Mouse (Mus musculus): ENCODE results near the gene Nipal1. TPM values are rescaled to one million over a fixed set of nuclear protein-coding genes. Genes with fewer than 3 reads are reported as not detected.

The Nipal1 gene
- polyA plus RNA-seq, 1 experiment = not detected

DNA sequence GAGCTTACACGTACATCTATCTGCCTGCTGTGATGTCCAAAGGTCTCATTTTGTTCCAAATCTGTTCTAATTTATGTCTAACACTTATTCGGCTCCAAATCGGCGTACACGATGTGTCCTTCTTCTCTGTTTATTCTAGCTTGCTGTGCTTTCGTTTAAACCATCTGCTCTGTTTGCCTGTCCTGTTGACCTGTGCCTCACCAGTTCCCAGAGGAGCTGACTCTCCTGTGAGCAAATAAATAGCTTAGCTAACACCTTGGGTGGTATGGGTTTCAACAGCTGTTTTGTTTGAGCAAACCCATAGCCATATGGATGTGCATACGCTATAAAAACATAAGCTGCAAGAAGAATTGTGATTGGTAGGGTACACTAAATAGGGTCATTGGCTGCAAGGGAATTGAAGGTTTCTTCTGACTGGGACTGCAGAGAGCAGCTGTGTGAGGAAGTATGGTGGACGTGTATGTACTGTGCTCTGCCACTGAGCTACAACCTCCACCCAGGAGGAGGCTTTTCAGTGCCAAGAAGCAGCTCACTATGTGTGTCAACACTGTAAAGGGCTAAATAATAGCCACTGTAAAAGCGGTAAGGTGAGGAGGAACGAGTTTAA is 5.6 kb downstream of the Nipal1 start:
- TF ChIP-seq GATA1 (IDR thresholded peaks at IDR 0.05; ENCODE audit: low read length) = no peak

GRCm38 (mm10) chr5:72656270-72656791 is 8.7 kb downstream of the Nipal1 start:
- no peak for TF ChIP-seq GATA1 (IDR thresholded peaks at IDR 0.05; ENCODE audit: low read length)

- no peak for TF ChIP-seq GATA1 (IDR thresholded peaks at IDR 0.05; ENCODE audit: low read length)
Observed at GRCm38 (mm10) chr5:72658375-72658774, 10.8 kb downstream of the Nipal1 start.

DNA sequence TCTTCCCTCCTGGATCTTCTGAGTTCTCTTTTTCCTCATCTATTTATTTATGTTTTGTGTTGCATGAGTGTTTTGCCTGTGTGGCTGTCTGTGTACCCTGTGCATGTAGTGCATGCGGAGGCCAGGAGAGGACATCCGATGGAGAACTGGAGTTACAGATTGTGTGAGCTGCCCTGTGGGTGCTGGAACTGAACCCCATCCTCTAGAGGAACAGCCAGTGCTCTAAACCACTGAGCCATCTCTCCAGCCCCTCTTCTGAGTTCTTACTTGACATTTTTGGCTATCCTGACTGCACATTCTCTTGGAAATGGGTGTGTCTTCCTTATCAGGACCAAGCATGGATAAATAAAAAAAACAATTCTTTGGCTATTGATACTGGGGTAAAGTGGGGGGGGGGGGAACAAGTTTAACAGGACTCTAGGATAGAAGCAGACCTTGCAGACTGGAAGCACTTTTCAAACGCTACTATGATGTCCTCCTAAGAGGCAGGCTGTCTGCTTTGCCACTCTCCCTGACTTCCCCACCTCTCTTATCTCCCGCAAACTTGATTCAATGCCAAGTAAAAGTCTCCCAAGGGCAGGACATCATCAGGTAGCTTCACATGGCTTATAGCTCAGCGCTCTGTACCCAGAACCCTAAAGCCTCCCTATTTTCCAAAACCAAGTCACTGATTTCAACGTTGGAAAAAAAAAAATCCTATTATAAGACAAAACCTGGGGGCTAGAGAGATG is 13.6 kb downstream of the Nipal1 start:
- no peak for TF ChIP-seq GATA1 (IDR thresholded peaks at IDR 0.05; ENCODE audit: low read length)

GRCm38 (mm10) chr5:72664126-72664525 is 16.5 kb downstream of the Nipal1 start:
- no peak for TF ChIP-seq GATA1 (IDR thresholded peaks at IDR 0.05; ENCODE audit: low read length)

- no peak for TF ChIP-seq GATA1 (IDR thresholded peaks at IDR 0.05; ENCODE audit: low read length)
Observed at GRCm38 (mm10) chr5:72664854-72665253, 17.3 kb downstream of the Nipal1 start.

DNA sequence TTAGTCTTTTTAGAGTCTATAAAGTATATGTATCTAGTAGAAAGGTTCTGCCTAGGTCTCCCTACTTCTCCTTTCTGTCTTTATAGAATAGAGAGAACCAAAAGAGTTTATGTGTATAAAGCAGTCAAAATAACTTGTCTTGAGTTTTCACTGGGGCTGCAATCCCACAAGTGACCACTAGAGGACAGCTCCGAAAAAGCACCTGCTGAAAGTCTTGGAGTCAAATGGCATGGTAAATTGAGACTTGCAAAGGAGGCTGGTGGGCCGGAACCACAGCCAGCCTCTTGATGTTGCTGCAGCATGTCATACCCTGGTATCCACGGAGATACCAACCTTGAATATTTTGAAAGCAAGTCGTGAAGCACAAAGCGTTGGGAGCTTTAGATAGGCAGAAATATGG is 17.7 kb downstream of the Nipal1 start:
- no peak for TF ChIP-seq GATA1 (IDR thresholded peaks at IDR 0.05; ENCODE audit: low read length)

- TF ChIP-seq GATA1 (IDR thresholded peaks at IDR 0.05; ENCODE audit: low read length) = no peak
Observed at GRCm38 (mm10) chr5:72666428-72666827, 18.8 kb downstream of the Nipal1 start.

- TF ChIP-seq GATA1 (IDR thresholded peaks at IDR 0.05; ENCODE audit: low read length) = no peak
Observed at GRCm38 (mm10) chr5:72668351-72668750, 20.8 kb downstream of the Nipal1 start.

- TF ChIP-seq GATA1 (IDR thresholded peaks at IDR 0.05; ENCODE audit: low read length) = no peak
Observed at GRCm38 (mm10) chr5:72671017-72671699, 23.6 kb downstream of the Nipal1 start.

GRCm38 (mm10) chr5:72674994-72675542 is 27.5 kb downstream of the Nipal1 start:
- TF ChIP-seq GATA1 (IDR thresholded peaks at IDR 0.05; ENCODE audit: low read length) = no peak

GRCm38 (mm10) chr5:72681451-72681850 is 33.9 kb downstream of the Nipal1 start:
- TF ChIP-seq GATA1 (IDR thresholded peaks at IDR 0.05; ENCODE audit: low read length) = no peak

- TF ChIP-seq GATA1 (IDR thresholded peaks at IDR 0.05; ENCODE audit: low read length) = no peak
Observed at GRCm38 (mm10) chr5:72689556-72689955, 42.0 kb downstream of the Nipal1 start.

- TF ChIP-seq GATA1 (IDR thresholded peaks at IDR 0.05; ENCODE audit: low read length) = no peak
Observed at GRCm38 (mm10) chr5:72690516-72690915, 42.9 kb downstream of the Nipal1 start.

DNA sequence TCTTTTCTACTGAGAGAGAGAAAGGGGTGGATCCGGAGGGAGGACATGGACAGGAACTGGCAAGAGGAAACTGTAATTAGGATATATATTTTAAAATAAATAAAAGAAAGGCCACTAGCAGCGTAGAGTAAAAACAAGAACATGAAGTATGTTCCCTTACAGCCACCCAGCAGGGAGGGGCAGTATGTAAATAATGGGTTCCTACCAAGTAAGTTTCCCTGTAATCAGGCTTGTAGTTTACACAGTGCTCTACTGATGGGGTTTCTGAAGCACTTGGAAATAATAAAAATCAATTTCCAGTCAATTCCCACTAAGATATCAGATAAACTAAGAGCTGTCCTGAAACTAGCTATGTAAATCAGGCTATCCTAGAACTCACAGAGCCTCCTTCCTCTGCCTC is 47.1 kb downstream of the Nipal1 start:
- no peak for TF ChIP-seq GATA1 (IDR thresholded peaks at IDR 0.05; ENCODE audit: low read length)

DNA sequence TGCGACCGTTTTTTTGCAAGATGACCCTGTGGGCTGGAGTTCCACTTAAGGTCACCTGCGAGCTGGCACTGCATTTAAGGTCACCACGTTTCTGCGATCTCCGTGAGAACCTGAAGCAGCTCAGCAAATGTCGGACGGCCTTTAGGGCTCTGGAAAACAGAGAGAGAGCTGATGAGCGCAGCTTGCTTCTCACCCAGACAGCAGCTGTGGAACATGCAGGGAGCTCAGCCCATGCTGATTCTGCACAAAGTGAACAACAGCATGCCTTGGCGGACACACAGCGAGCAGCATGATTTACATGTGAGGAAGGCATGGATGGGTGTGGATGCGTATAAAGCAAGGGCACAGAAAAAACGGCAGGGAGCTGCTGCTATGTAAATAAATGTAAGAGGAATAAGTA is 48.9 kb downstream of the Nipal1 start:
- no peak for TF ChIP-seq GATA1 (IDR thresholded peaks at IDR 0.05; ENCODE audit: low read length)

All from G1E-ER4 (cell line).